Mouse (Mus musculus) ES-E14 (cell line): ENCODE data around the gene A730071L15Rik.

ENCODE experiments used
- CHD2 ChIP-seq: IDR thresholded peaks from 2 replicates; pipeline ENCODE4 v1.6.1; 2014; ENCODE audit warnings: mild to moderate bottlenecking, low read depth, low read length, inconsistent platforms
- HCFC1 ChIP-seq: IDR thresholded peaks from 2 replicates; pipeline ENCODE4 v1.6.1; 2012; ENCODE audit warnings: low read length, inconsistent platforms, borderline replicate concordance; ENCODE audit not compliant: insufficient read depth
- MAFK ChIP-seq: IDR thresholded peaks from 2 replicates; pipeline ENCODE4 v1.6.1; 2014; ENCODE audit warnings: mild to moderate bottlenecking, low read depth, low read length, inconsistent platforms; ENCODE audit not compliant: insufficient read depth
- ZC3H11A ChIP-seq: IDR thresholded peaks from 2 replicates; pipeline ENCODE4 v1.6.1; 2012; ENCODE audit warnings: low read depth, mild to moderate bottlenecking, inconsistent platforms, low read length, borderline replicate concordance
- ZNF384 ChIP-seq: IDR thresholded peaks from 2 replicates; pipeline ENCODE4 v1.6.1; 2012; ENCODE audit warnings: low read depth, low read length, inconsistent platforms

- TF ChIP-seq ZNF384 (no peak), ZC3H11A (no peak), CHD2 (no peak), MAFK (no peak), HCFC1 (no peak)
These were observed 15.5 kb upstream of the A730071L15Rik start for GRCm38 (mm10) chr11:6184202-6184935.
